Mouse (Mus musculus) heart, adult 2 months (tissue): Measurements from ENCODE around the gene Ubl7. TPM values are rescaled to one million over a fixed set of nuclear protein-coding genes. Genes with fewer than 3 reads are reported as not detected.

ENCODE experiments used
- DNase-seq, 2 experiments: peaks; one replicate each; pipeline ENCODE4 v3.0.0; 2021
- H3K27ac ChIP-seq: fragments of 200-600 bp; 2 replicates; pipeline ENCODE4 v1.8.1; 2022
- H3K27me3 ChIP-seq: fragments of 200-500 bp; 2 replicates; pipeline ENCODE4 v1.6.1; 2012; ENCODE audit warnings: mild to moderate bottlenecking, low read length, inconsistent platforms, mixed read lengths; ENCODE audit not compliant: control insufficient read depth, insufficient read depth
- H3K36me3 ChIP-seq: fragments of 200-500 bp; 2 replicates; pipeline ENCODE4 v1.6.1; 2012; ENCODE audit warnings: low read length, inconsistent platforms; ENCODE audit not compliant: control insufficient read depth, insufficient read depth
- H3K4me1 ChIP-seq: fragments of 200-500 bp; 2 replicates; pipeline ENCODE4 v1.6.1; 2011; ENCODE audit warnings: low read length; ENCODE audit not compliant: control insufficient read depth, insufficient read depth
- H3K4me3 ChIP-seq: fragments of 200-600 bp; 2 replicates; pipeline ENCODE4 v1.8.1; 2022
- H3K79me2 ChIP-seq: fragments of 200-500 bp; replicated peaks from 2 replicates; pipeline ENCODE4 v1.6.1; 2012; ENCODE audit warnings: mild to moderate bottlenecking, inconsistent platforms, low read length, moderate library complexity, mixed read lengths; ENCODE audit not compliant: control insufficient read depth, insufficient read depth
- H3K9ac ChIP-seq: fragments of 200-500 bp; 2 replicates; pipeline ENCODE4 v1.6.1; 2012; ENCODE audit warnings: low read depth, mild to moderate bottlenecking, control low read depth, inconsistent platforms, low read length, mixed read lengths
- CTCF ChIP-seq: fragments of 200-600 bp; IDR thresholded peaks from 2 replicates; pipeline ENCODE4 v1.8.1; 2022; ENCODE audit warnings: antibody characterized with exemption, mild to moderate bottlenecking, moderate library complexity
- EP300 ChIP-seq: fragments of 200-500 bp; IDR thresholded peaks from 2 replicates; pipeline ENCODE4 v1.6.1; 2011; ENCODE audit warnings: low read depth, low read length, control low read depth; ENCODE audit not compliant: insufficient read depth
- POLR2A ChIP-seq: fragments of 200-500 bp; IDR thresholded peaks from 2 replicates; pipeline ENCODE4 v1.6.1; 2011; ENCODE audit warnings: mild to moderate bottlenecking, low read depth, low read length, control low read depth; ENCODE audit not compliant: insufficient read depth
- WGBS: fragments of 180-500 bp; shearing (Covaris S2); methylation state at CpG from one replicate; pipeline ENCODE4 v1.1.7; 2018; 5-methylcytosine and 5-hydroxymethylcytosine counted together
- intact Hi-C: fragments of 180-260 bp; cut with DNase I; formaldehyde crosslinking; loops from one replicate; pipeline ENCODE4 v1.15.1; 2025
- polyA plus RNA-seq: library from polyadenylated mRNA; depleted of rRNA; stranded (reverse); fragments of >200 nt; gene quantifications from 2 replicates; pipeline ENCODE4 v1.2.3, GENCODE M21; 2012
- total RNA-seq, 2 experiments: library from RNA; stranded (reverse); gene quantifications; 2 replicates each; pipeline ENCODE4 v1.2.3; 2021

Gene Ubl7
- total and polyA plus RNA-seq, 3 experiments, result 75.2 to 139 (median 83.2) TPM

GRCm38 (mm10) chr9:57867880-57868279 is 42.9 kb upstream of the Ubl7 start:
- DNase-seq, result no peak
- no peak for TF ChIP-seq CTCF
- no peak for TF ChIP-seq EP300
- TF ChIP-seq POLR2A, result no peak
- Histone ChIP-seq H3K4me3 (no peak overlapping the region), H3K9ac (no peak overlapping the region), H3K27ac (no peak overlapping the region), H3K79me2 (no peaks in the 10 kb centered on the region), H3K36me3 (no peaks in the 10 kb centered on the region), H3K27me3 (no peaks in the 10 kb centered on the region), H3K4me1 (no peaks in the 10 kb centered on the region)
- intact Hi-C loops, result loop anchor here (10.0 kb wide), 1 partner anchor 1167 kb away; the partner anchor contains the start of gene Neo1
- WGBS, result 74% methylated on average over 5 of the region's 5 CpGs

- Histone ChIP-seq H3K79me2 (no peaks in the 10 kb centered on the region), H3K27ac (no peak overlapping the region), H3K9ac (no peak overlapping the region), H3K27me3 (no peaks in the 10 kb centered on the region), H3K4me3 (no peak overlapping the region), H3K36me3 (no peaks in the 10 kb centered on the region), H3K4me1 (no peaks in the 10 kb centered on the region)
- intact Hi-C loops, result loop anchor here (10.0 kb wide), 1 partner anchor 1166 kb away; the partner anchor contains the start of gene Neo1
- no peak for DNase-seq
- WGBS, result 88% methylated on average over 6 of the region's 6 CpGs
- no peak for TF ChIP-seq POLR2A
- no peak for TF ChIP-seq EP300
- no peak for TF ChIP-seq CTCF
Measured at GRCm38 (mm10) chr9:57868767-57869166, 42.0 kb upstream of the Ubl7 start.

GRCm38 (mm10) chr9:57870273-57870816 is 40.4 kb upstream of the Ubl7 start:
- Histone ChIP-seq H3K27me3 (no peaks in the 10 kb centered on the region), H3K4me1 (no peaks in the 10 kb centered on the region), H3K9ac (no peak overlapping the region), H3K79me2 (no peaks in the 10 kb centered on the region), H3K4me3 (no peak overlapping the region), H3K36me3 (no peaks in the 10 kb centered on the region), H3K27ac (no peak overlapping the region)
- 56% methylated on average over 2 of the region's 2 CpGs for WGBS
- TF ChIP-seq POLR2A (no peak), EP300 (no peak), CTCF (no peak)
- intact Hi-C loops, result no loop called here
- no peak for DNase-seq

DNA sequence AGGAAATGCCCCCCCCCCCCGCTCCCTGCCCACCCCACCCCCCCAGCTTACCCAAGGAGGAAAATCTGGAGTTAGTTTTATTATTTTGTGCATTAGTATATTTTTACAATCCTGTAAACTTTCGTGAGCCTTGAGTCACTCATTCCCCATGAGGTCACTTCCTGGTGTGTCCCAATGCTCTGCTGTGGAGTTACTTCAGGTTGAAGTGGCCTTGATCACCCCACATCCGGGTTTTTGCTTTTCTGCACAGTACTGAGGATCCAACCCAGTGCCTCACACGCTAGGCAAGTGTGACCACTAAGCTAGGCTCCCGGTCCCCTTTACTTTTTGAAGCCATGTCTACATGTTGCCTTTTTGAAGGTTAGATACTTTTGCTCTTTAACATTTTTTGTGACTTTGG is 36.6 kb upstream of the Ubl7 start:
- no peak for TF ChIP-seq POLR2A
- TF ChIP-seq CTCF, result no peak
- no peak for TF ChIP-seq EP300

DNA sequence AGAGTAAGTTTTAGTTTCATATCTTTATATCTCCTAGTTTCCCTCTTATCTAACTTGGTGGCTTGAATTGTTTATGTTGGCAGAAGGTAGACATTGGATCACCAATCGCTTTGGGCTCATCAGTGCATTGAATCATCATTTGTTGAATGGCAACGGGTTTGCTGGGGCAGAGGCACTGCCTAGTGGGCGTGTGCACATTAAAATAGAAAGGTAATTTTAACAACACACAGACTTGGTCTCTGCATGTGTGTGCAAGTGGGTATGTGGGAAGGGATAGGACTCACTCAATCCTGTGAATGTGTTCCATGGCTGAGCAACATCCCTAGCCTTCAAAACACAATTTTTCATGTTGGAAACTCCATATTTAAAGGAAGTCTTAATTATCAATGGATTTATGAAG is 35.8 kb upstream of the Ubl7 start:
- Histone ChIP-seq H3K36me3 (no peaks in the 10 kb centered on the region), H3K9ac (no peak overlapping the region), H3K27me3 (no peaks in the 10 kb centered on the region), H3K27ac (no peak overlapping the region), H3K4me3 (no peak overlapping the region), H3K4me1 (peaks cover 1% of the 10 kb centered on the region), H3K79me2 (no peaks in the 10 kb centered on the region)
- intact Hi-C loops, result no loop called here
- 46% methylated on average over 3 of the region's 3 CpGs for WGBS
- TF ChIP-seq EP300 (no peak), POLR2A (no peak), CTCF (no peak)
- DNase-seq, result no peak

More for the DNA sequence above, 36.6 kb upstream of the Ubl7 start:
- Histone ChIP-seq H3K79me2 (no peaks in the 10 kb centered on the region), H3K4me1 (peaks cover under 1% of the 10 kb centered on the region; the same call in 1 of the 2 replicates), H3K27ac (no peak overlapping the region), H3K9ac (no peak overlapping the region), H3K27me3 (no peaks in the 10 kb centered on the region), H3K36me3 (no peaks in the 10 kb centered on the region), H3K4me3 (no peak overlapping the region)
- no peak for DNase-seq
- 45% methylated on average over 4 of the region's 5 CpGs for WGBS
- intact Hi-C loops, result no loop called here

GRCm38 (mm10) chr9:57879213-57879612 is 31.6 kb upstream of the Ubl7 start:
- no peak overlapping the region for H3K27ac ChIP-seq
- intact Hi-C loops, result no loop called here
- peaks cover 1% of the 10 kb centered on the region for H3K4me1 ChIP-seq
- H3K27me3 ChIP-seq, result no peaks in the 10 kb centered on the region
- H3K9ac ChIP-seq, result no peak overlapping the region
- DNase-seq, result no peak
- 26% methylated on average over 3 of the region's 3 CpGs for WGBS
- H3K79me2 ChIP-seq, result no peaks in the 10 kb centered on the region
- no peaks in the 10 kb centered on the region for H3K36me3 ChIP-seq
- no peak overlapping the region for H3K4me3 ChIP-seq
- TF ChIP-seq POLR2A (no peak), EP300 (no peak), CTCF (no peak)
